Mouse (Mus musculus) heart, postnatal 4 days (tissue): ENCODE results near the gene Asic2. TPM values are rescaled to one million over a fixed set of nuclear protein-coding genes. Genes with fewer than 3 reads are reported as not detected.

Experiments
- DNase-seq: peaks from one replicate; pipeline ENCODE4 v3.0.0; 2021
- total RNA-seq, 2 experiments: library from RNA; stranded (reverse); gene quantifications; 2 replicates each; pipeline ENCODE4 v1.2.3; 2021

Gene Asic2
- total RNA-seq, 2 experiments from 2014 or later = 0.11 TPM; not detected in 1

- no peak for DNase-seq
Observed at GRCm38 (mm10) chr11:80976239-80976855, 991.9 kb downstream of the Asic2 start.

DNA sequence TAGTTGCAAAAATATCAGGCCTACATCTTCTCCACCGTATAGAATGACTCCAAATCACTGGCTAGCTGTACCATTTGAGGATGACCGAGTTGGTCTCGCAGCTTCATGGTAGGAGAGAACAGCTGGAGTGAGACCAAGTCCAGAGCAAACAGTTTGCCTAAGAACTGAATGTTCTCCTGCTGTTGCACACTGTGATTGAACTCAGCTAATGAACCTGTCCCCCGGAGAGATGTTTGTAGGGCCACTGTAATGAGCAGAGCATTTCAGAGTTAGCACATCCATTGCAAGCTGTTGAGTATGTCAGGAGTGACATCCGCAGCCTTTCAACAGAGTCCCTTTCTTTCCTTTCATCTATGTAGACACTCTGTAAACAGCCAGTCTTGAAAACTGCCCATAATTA lies 993.6 kb downstream of the Asic2 start:
- DNase-seq = no peak

DNA sequence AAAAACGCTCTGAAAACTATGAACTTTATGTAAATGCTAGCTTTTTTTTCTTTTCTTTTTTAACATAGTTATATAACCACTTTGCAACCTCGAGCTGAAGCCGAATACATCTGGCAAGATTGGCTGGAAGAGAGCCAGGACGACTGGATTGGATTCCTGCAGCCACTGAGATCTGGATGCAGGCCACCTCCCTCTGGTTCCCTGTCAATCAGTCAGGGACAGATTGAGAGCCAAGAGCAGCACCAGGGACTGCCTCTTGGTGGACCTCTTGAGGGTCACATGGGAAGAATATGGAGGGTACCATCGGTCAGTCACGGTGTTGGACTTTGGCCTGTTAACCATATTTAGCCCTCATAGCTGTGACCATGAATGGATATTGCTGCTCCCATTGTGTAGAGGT lies 994.3 kb downstream of the Asic2 start:
- DNase-seq = peak; percentile 66

DNA sequence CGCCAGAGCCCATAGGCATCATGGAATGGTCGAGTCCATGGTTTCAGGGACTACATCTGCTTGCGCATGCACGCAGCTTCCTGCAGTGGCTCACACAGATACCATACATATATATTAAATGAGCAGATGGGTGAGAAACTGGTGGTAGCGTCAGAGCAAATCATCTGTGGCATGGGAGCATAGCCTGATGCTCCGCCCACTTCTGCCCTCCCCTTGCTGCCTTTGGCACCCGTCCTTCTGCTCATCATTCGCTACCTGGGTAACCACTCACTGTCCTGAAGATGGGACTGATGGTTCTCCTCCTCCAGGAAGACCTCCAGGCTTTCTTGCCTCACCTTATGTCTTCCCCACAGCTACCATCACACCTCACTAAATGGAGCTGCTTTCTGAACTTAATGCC lies 995.0 kb downstream of the Asic2 start:
- DNase-seq = no peak

- no peak for DNase-seq
Observed at GRCm38 (mm10) chr11:80967544-80967943, 1000.7 kb downstream of the Asic2 start.

GRCm38 (mm10) chr11:80966040-80966439 lies 1002.2 kb downstream of the Asic2 start:
- no peak for DNase-seq

DNA sequence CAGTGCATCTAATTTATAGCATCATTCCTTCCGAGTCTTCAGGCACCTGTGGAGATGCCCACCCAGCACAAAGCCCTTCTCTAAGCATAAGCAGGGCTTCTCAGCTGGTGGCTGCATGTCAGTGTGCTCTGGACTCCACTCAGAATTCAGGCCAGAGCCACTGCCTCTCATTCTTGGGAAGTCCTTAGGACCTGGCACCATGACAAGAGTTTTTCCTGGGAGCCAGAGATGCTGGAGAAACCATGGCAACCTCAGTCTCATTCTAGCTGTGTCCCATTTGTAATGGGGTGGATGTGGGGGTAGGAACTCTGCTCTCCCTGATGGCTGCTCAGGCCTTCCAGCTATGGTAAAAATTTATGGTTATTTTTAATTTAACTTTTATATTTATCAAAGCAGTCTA lies 1006.9 kb downstream of the Asic2 start:
- no peak for DNase-seq

GRCm38 (mm10) chr11:80958086-80958671 lies 1010.1 kb downstream of the Asic2 start:
- DNase-seq = no peak

DNA sequence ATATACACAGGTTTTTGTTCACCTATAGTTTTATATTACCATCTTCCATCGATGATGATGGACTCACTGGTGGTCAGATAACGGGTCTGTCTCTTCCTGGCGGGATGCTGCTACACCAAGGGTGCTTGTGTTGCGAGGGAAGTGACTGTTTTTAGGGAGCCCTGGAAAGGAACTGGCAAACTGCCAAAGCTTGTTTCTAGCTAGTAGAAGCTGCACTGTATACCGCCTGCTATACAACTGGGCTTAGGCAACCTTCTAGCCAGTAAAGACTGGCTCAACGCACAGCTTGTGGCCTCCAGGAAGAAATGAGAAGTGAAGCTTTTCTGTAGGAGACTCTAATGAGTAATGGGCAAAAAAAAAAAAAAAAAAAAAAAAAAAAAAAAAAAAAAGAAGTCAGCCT lies 1012.3 kb downstream of the Asic2 start:
- no peak for DNase-seq

- no peak for DNase-seq
Observed at GRCm38 (mm10) chr11:80954147-80954546, 1014.1 kb downstream of the Asic2 start.

DNA sequence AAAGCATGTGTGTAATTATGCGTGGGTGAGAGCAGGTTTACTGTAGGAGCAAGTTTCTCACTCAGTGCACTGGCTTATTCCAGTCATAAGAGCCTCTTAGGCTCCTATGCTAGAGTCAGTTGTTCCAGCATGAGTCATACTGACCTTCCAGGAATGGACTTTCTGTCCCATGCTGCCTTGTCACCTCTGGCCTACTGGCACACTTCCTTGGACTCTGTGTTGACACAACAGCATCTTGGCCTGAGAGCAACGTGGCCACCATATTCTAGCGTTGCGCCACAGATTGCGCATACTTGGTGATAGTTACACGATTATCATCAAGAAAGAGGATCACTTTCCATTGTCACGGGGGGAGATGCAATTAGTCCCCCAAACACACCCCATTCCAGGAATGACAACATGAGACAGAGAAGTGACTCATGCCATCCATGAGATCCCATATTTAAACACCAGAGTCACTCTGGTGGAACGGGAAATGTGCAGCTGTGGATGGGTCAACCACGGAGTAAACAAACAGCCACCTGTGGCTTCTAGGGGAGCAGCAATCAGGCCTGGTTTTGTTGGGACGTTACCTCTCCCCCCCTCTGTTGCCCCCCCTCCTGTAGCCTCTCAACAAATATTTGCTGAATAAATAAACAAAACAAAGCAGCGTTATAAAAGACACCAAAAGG lies 1019.1 kb downstream of the Asic2 start:
- no peak for DNase-seq

DNA sequence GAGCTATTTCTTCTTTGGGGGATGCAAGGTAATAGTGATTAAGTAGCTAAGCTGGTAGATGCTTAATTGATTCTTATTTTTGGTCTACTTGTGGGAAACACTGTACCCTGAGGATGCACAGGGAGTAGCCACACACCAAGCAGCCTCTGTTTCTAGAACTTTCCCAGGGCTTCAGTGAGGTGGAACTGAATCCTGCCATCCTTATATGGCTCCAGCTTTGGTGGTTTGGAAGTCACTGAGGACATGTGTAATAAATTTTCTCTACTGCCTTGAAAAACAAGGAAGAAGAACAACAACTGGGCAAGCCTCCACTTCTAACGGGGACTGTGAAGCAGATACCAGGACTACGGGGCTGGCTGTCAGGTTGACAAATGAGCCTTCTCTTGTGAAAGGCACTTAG lies 1020.2 kb downstream of the Asic2 start:
- no peak for DNase-seq

- DNase-seq = no peak
Observed at GRCm38 (mm10) chr11:80946163-80946562, 1022.1 kb downstream of the Asic2 start.

- DNase-seq = no peak
Observed at GRCm38 (mm10) chr11:80923286-80923951, 1044.8 kb downstream of the Asic2 start.

DNA sequence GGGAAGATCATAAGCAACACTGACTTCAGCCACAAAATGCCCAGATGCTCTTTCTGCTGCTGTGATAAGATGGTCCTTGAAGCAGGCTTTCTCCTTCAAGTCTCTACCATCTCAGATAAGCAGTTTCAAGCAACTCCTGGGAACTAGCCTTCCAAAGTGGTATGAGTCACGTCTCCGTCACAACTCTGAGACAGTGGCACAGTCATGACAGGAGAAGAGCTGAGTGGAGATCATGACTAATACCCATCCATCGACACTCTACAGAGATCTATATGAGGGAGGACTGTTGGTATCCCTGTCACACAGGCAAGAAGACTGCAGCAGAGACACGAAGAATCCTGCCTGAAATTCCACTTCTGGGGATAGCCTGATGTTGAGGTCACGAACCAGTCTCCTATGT lies 1049.9 kb downstream of the Asic2 start:
- no peak for DNase-seq

GRCm38 (mm10) chr11:80917688-80918087 lies 1050.6 kb downstream of the Asic2 start:
- no peak for DNase-seq

- DNase-seq = no peak
Observed at GRCm38 (mm10) chr11:80913408-80914024, 1054.7 kb downstream of the Asic2 start.

DNA sequence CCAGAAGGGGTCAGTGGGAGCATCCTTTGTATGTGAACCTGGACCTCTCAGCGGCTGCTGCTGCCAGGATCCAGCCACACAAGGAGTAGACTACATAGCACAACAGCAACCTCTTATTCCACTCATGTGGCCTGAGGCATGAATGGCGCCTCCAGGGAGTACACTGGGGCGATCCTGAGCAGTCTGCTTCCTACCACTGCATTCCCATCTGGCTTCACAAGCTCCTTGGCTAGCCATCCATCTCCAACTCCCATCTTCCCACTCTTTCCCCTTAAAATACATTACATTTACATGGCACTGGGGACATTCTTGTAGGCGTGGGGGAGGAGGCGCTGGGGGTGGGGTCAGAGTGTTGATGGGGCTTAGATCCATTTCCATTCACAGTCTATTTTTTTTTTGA lies 1055.5 kb downstream of the Asic2 start:
- no peak for DNase-seq

DNA sequence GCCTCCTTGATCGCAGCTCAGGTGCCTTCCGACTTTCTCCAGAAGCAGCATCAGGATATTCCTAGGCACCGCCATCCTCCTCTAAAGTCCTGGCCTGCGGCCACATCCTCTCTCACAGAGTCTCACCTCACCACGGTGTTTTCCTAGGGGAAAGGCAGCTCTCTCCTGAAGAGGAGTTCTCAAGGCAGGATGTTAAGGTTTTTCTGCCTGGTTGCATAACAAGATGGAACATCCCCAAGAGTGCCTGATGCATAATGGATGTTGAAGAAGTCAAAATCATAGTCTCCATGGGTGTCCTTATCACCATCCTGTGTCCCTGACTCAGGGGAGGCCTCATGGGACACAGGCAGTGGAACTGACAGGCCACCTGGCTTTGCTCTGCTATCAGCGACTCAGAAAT lies 1060.4 kb downstream of the Asic2 start:
- DNase-seq = no peak

- peak; percentile 71 for DNase-seq
Observed at GRCm38 (mm10) chr11:80906456-80906855, 1061.8 kb downstream of the Asic2 start.

DNA sequence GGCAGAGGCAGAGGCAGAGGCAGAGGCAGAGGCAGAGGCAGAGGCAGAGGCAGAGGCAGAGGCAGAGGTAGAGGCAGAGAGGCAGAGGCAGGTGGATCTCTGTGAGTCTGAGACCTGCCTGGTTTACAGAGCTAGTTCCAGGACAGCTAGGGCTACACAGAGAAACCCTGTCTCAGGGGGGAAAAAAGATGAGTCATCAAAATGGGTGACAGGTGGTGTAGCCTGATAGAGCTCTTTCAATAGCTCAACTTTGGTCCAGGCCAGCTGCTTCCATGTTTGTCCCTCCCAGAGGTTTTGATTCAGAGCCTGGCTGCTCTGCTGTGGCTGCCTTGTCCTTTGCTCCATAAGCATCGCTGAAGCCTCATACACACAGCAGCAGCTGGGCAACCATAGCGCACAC lies 1063.7 kb downstream of the Asic2 start:
- no peak for DNase-seq

DNA sequence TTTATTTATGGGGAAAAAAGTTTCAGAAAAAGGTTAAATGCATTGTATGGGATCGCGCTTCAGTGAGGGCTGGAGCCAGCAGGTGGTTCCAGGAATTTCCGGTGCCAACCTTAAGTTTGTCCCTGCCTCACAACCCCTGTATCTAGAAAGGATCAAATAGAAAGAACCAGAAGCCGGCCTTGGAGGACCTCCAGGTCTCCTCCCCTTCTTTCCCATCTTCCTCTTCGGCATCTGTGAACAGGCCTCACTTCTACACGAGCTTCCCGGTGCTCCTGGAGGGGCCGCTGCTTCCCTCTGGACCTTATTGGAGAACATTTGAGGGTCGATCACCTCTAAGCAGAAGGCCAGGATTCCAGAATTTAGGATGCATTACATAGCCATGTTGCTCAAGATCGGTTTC lies 1064.8 kb downstream of the Asic2 start:
- no peak for DNase-seq

GRCm38 (mm10) chr11:80902664-80903063 lies 1065.6 kb downstream of the Asic2 start:
- DNase-seq = no peak
